Mouse (Mus musculus): ENCODE measurements at regions not wholly inside any gene's neighbourhood (a gene's known extent, or its start where the extent isn't known, plus 50 kb on each side); places are given as distances from the start of the nearest gene placed in this dataset.
A peak's percentile ranks its signal among the peaks of the same experiment; 100 is the strongest.

- DNase-seq = no peak
Observed at GRCm38 (mm10) chr1:35841626-35842025, 226.6 kb upstream of the Hs6st1 start.

- DNase-seq = no peak
Observed at GRCm38 (mm10) chr1:35842707-35843106, 225.5 kb upstream of the Hs6st1 start.

GRCm38 (mm10) chr1:35843566-35843965, 224.6 kb upstream of the Hs6st1 start:
- DNase-seq = no peak

GRCm38 (mm10) chr1:35846224-35846936, 221.8 kb upstream of the Hs6st1 start:
- peak; percentile 27 to 48 for DNase-seq

GRCm38 (mm10) chr1:35848160-35848954, 219.8 kb upstream of the Hs6st1 start:
- DNase-seq = no peak

- peak; percentile 33 to 43 for DNase-seq
Observed at GRCm38 (mm10) chr1:35849406-35850190, 218.6 kb upstream of the Hs6st1 start.

- no peak for DNase-seq
Observed at GRCm38 (mm10) chr1:35850191-35850545, 218.0 kb upstream of the Hs6st1 start.

GRCm38 (mm10) chr1:35850566-35851085, 217.6 kb upstream of the Hs6st1 start:
- DNase-seq = no peak

GRCm38 (mm10) chr1:35851681-35852409, 216.4 kb upstream of the Hs6st1 start:
- DNase-seq = no peak

- DNase-seq = no peak
Observed at GRCm38 (mm10) chr1:35853018-35853417, 215.2 kb upstream of the Hs6st1 start.

- no peak for DNase-seq
Observed at GRCm38 (mm10) chr1:35855650-35856049, 212.6 kb upstream of the Hs6st1 start.

- no peak for DNase-seq
Observed at GRCm38 (mm10) chr1:35858342-35858741, 209.9 kb upstream of the Hs6st1 start.

- no peak for DNase-seq
Observed at GRCm38 (mm10) chr1:35860779-35861178, 207.4 kb upstream of the Hs6st1 start.

GRCm38 (mm10) chr1:35862196-35862595, 206.0 kb upstream of the Hs6st1 start:
- DNase-seq = no peak

GRCm38 (mm10) chr1:35862661-35863060, 205.5 kb upstream of the Hs6st1 start:
- DNase-seq = no peak

GRCm38 (mm10) chr1:35864246-35864645, 204.0 kb upstream of the Hs6st1 start:
- no peak for DNase-seq

- DNase-seq = no peak
Observed at GRCm38 (mm10) chr1:35865263-35865662, 202.9 kb upstream of the Hs6st1 start.

- DNase-seq = no peak
Observed at GRCm38 (mm10) chr1:35866643-35867042, 201.6 kb upstream of the Hs6st1 start.

- DNase-seq = peak; percentile 62 to 69
Observed at GRCm38 (mm10) chr1:35869381-35870143, 198.6 kb upstream of the Hs6st1 start.

- no peak for DNase-seq
Observed at GRCm38 (mm10) chr1:35870144-35870827, 197.9 kb upstream of the Hs6st1 start.

- DNase-seq = peak; percentile 67 to 80
Observed at GRCm38 (mm10) chr1:35873038-35873437, 195.2 kb upstream of the Hs6st1 start.

All from cerebellum, postnatal 14 days (tissue).